Mouse (Mus musculus) CH12.LX (cell line): ENCODE measurements at regions not wholly inside any gene's neighbourhood (a gene's known extent, or its start where the extent isn't known, plus 50 kb on each side); places are given as distances from the start of the nearest gene placed in this dataset.

Source experiments
- CHD1 ChIP-seq: IDR thresholded peaks from 2 replicates; pipeline ENCODE4 v1.6.1; 2012; ENCODE audit warnings: low read depth, low read length, improper control_type of control experiment, inconsistent platforms
- CTCF ChIP-seq, 2 experiments: IDR thresholded peaks in 1 of 2; conservative IDR thresholded peaks in 1 of 2; 2 replicates each; pipeline ENCODE4 v1.5.1; 2011 to 2012; ENCODE audit warnings: low read depth in 2 of 2, low read length in 2 of 2, improper control_type of control experiment in 1 of 2, inconsistent platforms in 1 of 2, mild to moderate bottlenecking in 1 of 2, moderate library complexity in 1 of 2
- E2F4 ChIP-seq: IDR thresholded peaks from 2 replicates; pipeline ENCODE4 v1.6.1; 2011; ENCODE audit warnings: low read depth, low read length, improper control_type of control experiment; ENCODE audit not compliant: insufficient replicate concordance
- EP300 ChIP-seq: IDR thresholded peaks from 2 replicates; pipeline ENCODE4 v1.6.1; 2011; ENCODE audit warnings: low read length, improper control_type of control experiment
- HCFC1 ChIP-seq: IDR thresholded peaks from 2 replicates; pipeline ENCODE4 v1.6.1; 2012; ENCODE audit warnings: low read depth, mild to moderate bottlenecking, inconsistent platforms, low read length, improper control_type of control experiment
- JUND ChIP-seq: conservative IDR thresholded peaks from 2 replicates; pipeline ENCODE4 v1.6.1; 2011; ENCODE audit warnings: low read depth, low read length, improper control_type of control experiment
- KAT2A ChIP-seq: IDR thresholded peaks from 2 replicates; pipeline ENCODE4 v1.6.1; 2012; ENCODE audit warnings: low read length, improper control_type of control experiment, inconsistent platforms; ENCODE audit not compliant: insufficient replicate concordance
- MAFK ChIP-seq: IDR thresholded peaks from 2 replicates; pipeline ENCODE4 v1.6.1; 2011; ENCODE audit warnings: low read length, improper control_type of control experiment; ENCODE audit not compliant: insufficient replicate concordance
- NRF1 ChIP-seq: IDR thresholded peaks from 2 replicates; pipeline ENCODE4 v1.6.1; 2014; ENCODE audit warnings: low read depth, mild to moderate bottlenecking, inconsistent platforms, low read length, improper control_type of control experiment, moderate library complexity
- POLR2A ChIP-seq: IDR thresholded peaks from 2 replicates; pipeline ENCODE4 v1.6.1; 2011; ENCODE audit warnings: low read depth, mild to moderate bottlenecking, improper control_type of control experiment, low read length
- SIN3A ChIP-seq: IDR thresholded peaks from 2 replicates; pipeline ENCODE4 v1.6.1; 2012; ENCODE audit warnings: low read length, improper control_type of control experiment, inconsistent platforms
- ZKSCAN1 ChIP-seq: IDR thresholded peaks from 2 replicates; pipeline ENCODE4 v1.6.1; 2012; ENCODE audit warnings: low read depth, inconsistent platforms, low read length, improper control_type of control experiment, borderline replicate concordance
- ZNF384 ChIP-seq: IDR thresholded peaks from 2 replicates; pipeline ENCODE4 v1.6.1; 2012; ENCODE audit warnings: low read depth, low read length, improper control_type of control experiment, inconsistent platforms

- TF ChIP-seq POLR2A (no peak), CHD1 (no peak), EP300 (no peak), CTCF (conservative IDR thresholded peaks at IDR 0.05 in 1 of 2, IDR thresholded peaks at IDR 0.05 in 1 of 2; ENCODE audit: low read depth in 2 of 2, low read length in 2 of 2) (no peak), HCFC1 (no peak), MAFK (no peak), ZKSCAN1 (no peak), E2F4 (no peak), KAT2A (no peak), NRF1 (no peak), SIN3A (no peak), JUND (no peak), ZNF384 (no peak)
These were observed 184.3 kb upstream of the 4931429L15Rik start for GRCm38 (mm10) chr9:46504133-46504416.
